Mouse (Mus musculus) liver, adult (tissue): ENCODE data around the gene Dynlrb2.
A peak's percentile ranks its signal among the peaks of the same experiment; 100 is the strongest.

ENCODE experiments used
- GATA4 ChIP-seq: IDR thresholded peaks from 2 replicates; pipeline ENCODE4 v1.6.1; 2014; ENCODE audit warnings: mild to moderate bottlenecking, low read length; ENCODE audit not compliant: insufficient replicate concordance

Gene Dynlrb2

GRCm38 (mm10) chr8:116504477-116505120 lies at the start of gene Dynlrb2:
Gene Dynlrb2 (plus strand): TSS chr8:116504974.
- no peak for TF ChIP-seq GATA4

- no peak for TF ChIP-seq GATA4
Observed at GRCm38 (mm10) chr8:116458569-116458968, 46.2 kb upstream of the Dynlrb2 start.

DNA sequence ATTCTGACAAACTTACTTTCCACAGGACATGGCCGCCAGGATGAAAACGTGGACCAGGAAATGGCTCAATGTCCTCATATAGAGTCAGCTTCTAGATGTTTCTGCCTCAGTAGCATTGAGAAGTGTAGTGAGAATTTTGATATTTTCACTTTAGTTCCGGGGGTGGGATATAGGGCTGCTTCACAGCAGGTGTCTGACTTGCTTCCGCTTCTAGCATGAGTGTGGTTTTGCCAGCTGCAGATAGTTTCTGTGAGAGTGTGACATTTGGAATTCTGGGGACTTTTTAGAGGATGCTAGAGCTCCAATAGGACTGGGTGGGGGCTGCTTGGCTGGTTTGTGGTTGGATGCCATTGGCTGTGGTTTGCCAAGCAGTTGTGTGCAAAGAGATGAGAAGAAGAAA lies 43.3 kb upstream of the Dynlrb2 start:
- TF ChIP-seq GATA4: no peak

- TF ChIP-seq GATA4: no peak
Observed at GRCm38 (mm10) chr8:116466586-116466985, 38.2 kb upstream of the Dynlrb2 start.

- TF ChIP-seq GATA4: no peak
Observed at GRCm38 (mm10) chr8:116467027-116467426, 37.7 kb upstream of the Dynlrb2 start.

- TF ChIP-seq GATA4: no peak
Observed at GRCm38 (mm10) chr8:116477941-116478340, 26.8 kb upstream of the Dynlrb2 start.

DNA sequence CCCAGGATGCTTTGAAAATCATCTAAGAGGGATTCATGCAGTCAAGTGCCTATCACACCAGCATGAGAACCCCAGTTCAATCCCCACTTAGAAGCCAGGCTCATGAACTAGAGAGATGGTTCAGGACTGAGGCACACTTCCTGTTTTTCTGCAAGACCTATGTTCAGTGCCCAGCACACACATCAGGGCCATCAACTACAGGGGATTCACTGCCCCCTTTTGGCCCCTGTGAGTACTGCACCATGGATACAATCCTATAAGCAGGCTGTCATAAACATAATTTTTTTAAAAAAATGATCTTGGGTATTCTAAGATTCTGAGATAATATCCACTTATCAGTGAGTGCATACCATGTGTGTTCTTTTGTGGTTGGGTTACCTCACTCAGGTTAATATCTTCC lies 26.1 kb upstream of the Dynlrb2 start:
- no peak for TF ChIP-seq GATA4

- TF ChIP-seq GATA4: no peak
Observed at GRCm38 (mm10) chr8:116480894-116481293, 23.9 kb upstream of the Dynlrb2 start.

DNA sequence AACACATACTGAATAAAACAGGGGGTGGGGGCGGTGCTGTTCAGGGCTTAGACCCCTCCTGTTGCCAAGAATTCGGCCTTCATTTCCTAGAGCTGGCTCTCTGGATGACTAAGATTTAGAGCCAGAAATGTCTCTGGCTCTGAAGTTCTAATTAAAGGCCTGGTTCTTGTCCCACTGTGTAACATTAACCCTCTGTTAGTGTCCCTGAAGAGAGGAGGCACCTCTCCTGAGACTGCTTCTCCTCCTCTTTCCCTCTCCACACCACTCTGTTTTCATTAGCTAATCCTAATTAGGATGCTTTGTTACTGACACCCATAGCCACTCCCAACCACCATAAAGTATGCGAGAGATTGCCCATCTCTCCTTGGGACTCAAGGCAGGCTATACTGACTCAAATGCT lies 22.0 kb upstream of the Dynlrb2 start:
- TF ChIP-seq GATA4: no peak

GRCm38 (mm10) chr8:116484087-116484486 lies 20.7 kb upstream of the Dynlrb2 start:
- TF ChIP-seq GATA4: no peak

- no peak for TF ChIP-seq GATA4
Observed at GRCm38 (mm10) chr8:116488546-116488945, 16.2 kb upstream of the Dynlrb2 start.

DNA sequence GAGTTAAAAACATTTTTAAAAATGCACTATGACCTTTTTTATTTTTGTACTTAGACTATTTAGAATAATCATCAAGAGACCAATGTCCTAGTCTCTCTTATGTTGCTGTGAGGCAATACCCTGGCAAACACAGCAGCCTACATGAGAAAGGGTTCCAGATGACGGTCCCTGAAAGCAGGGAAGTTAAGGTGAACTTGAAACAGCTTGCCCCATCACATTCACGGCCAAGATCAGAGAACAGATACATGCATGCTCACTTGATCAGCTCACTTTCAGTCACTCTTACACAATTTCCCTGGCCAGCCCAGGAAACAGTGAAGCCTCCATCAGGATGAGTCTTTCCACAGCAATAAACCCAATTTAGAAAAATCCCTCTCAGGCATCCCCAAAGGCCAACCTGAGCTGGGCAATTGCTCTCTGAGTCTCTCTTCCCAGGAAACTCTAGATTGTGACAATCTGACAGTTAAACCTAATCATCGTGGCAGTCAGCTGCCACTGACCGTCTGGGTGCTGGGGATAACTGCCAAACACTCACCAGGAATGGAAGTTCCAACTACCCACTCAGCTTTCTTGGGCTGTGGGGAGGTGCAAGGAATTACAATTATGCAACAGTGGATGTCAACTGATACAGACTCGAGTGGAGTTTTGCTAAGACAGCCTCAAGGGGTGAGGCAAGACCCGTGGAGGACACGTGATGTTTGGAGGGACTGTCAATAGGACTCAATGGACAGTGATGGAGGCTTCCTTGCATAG lies 4.5 kb upstream of the Dynlrb2 start:
- TF ChIP-seq GATA4: no peak

GRCm38 (mm10) chr8:116508721-116509120 lies 3.9 kb downstream of the Dynlrb2 start:
- TF ChIP-seq GATA4: peak; percentile 61; the same call in 1 of the 2 replicates

DNA sequence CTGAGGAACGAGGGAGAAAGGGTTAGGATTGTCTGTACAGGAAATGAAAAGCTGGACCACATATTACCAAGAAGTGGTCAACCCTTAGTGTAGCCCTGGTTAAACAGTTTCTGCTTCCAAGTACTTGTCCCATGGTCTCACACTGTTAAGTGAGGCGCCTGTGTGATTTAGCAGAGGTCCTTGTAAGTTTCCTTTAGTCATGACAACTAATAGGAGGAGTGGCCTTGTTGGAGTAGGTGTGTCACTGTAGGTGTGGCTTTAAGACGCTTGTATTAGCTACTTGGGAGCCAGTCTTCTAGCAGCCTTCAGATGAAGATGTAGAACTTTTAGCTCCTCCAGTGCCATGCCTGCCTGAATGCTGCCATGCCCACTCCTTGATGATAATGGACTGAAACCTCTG lies 4.5 kb downstream of the Dynlrb2 start:
- no peak for TF ChIP-seq GATA4

DNA sequence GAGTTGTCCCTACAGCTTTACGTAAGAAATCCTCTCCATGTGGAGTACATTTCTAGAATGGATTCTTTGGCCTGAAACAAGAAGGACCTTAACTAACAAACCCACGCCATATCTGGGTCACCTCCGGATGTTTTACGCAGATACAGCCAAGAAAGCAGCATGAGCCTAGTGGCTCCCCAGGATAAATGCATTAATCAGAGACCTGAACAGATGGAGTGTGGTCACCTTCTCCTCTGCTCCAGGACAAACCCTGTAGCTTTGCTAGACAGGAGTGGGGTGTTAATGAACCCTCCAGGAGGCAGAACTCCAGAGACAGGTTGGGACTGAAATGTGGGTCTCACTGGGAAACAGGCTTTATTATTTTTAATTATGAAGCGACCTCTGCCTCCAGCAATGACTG lies 14.9 kb downstream of the Dynlrb2 start:
- no peak for TF ChIP-seq GATA4

DNA sequence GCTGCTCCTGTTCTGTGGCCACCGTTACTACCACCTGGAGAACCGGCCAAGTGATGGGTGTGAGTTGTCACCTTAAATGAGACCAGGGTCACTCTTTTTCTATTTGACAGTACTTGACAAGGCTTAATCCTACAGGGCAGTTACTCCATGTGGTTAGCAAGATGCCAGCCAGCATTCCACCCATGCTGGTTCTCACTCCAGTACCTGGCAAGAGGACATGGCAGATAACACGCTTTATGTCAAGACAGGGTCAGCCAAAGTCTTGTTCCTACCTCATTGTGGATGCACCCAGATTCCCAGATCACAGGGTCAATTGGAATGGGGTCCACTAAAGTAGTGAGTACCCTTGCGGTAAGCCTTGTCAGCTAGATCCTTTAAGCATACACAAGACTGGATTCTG lies 16.4 kb downstream of the Dynlrb2 start:
- no peak for TF ChIP-seq GATA4

- TF ChIP-seq GATA4: no peak
Observed at GRCm38 (mm10) chr8:116521641-116522040, 16.9 kb downstream of the Dynlrb2 start.
